Mouse (Mus musculus): ENCODE data around the gene Xpc. TPM values are rescaled to one million over a fixed set of nuclear protein-coding genes. Genes with fewer than 3 reads are reported as not detected.
A peak's percentile ranks its signal among the peaks of the same experiment; 100 is the strongest.

Gene Xpc
- total RNA-seq, 1 experiment from 2014 or later, result 108 TPM

- ATAC-seq (replicated peaks in 1 of 2; ENCODE audit: insufficient read depth in 1 of 2, low FRiP score in 2 of 2, low TSS enrichment in 1 of 2, low read depth in 1 of 2, poor library complexity in 2 of 2, severe bottlenecking in 2 of 2), result no peak
Measured at GRCm38 (mm10) chr6:91445316-91445715, 70.4 kb downstream of the Xpc start.

- ATAC-seq (replicated peaks in 1 of 2; ENCODE audit: insufficient read depth in 1 of 2, low FRiP score in 2 of 2, low TSS enrichment in 1 of 2, low read depth in 1 of 2, poor library complexity in 2 of 2, severe bottlenecking in 2 of 2), result peak; percentile 18 to 50; a peak in 3 of 4 replicates
Measured at GRCm38 (mm10) chr6:91441145-91441662, 74.5 kb downstream of the Xpc start.

GRCm38 (mm10) chr6:91440474-91441144 is 75.1 kb downstream of the Xpc start:
- ATAC-seq (replicated peaks in 1 of 2; ENCODE audit: insufficient read depth in 1 of 2, low FRiP score in 2 of 2, low TSS enrichment in 1 of 2, low read depth in 1 of 2, poor library complexity in 2 of 2, severe bottlenecking in 2 of 2), result peak; percentile 94 to 97

Other genes starting within 250 kb of the Xpc start
- gene Wnt7a, start 104.5 kb downstream of the Xpc start, total RNA-seq (2017), result not detected in 2 replicates
- 14.4 and 20.3 TPM in 2 replicates for gene Chchd4, start 42.3 kb downstream of the Xpc start, total RNA-seq (2017)
- gene Tmem43, start 42.2 kb downstream of the Xpc start, total RNA-seq (2017), result 53.8 and 62.5 TPM in 2 replicates
- 418 and 477 TPM in 2 replicates for gene Lsm3, start within 50 bp of the Xpc start, total RNA-seq (2017)
- 36.7 and 47.7 TPM in 2 replicates for gene Slc6a6, start 168.2 kb upstream of the Xpc start, total RNA-seq (2017)

Measured in hematopoietic stem cell, adult 5-6 weeks (primary cell).